Mouse (Mus musculus) urinary bladder, postnatal 4 days (tissue): ENCODE measurements at regions not wholly inside any gene's neighbourhood (a gene's known extent, or its start where the extent isn't known, plus 50 kb on each side); places are given as distances from the start of the nearest gene placed in this dataset.
A peak's percentile ranks its signal among the peaks of the same experiment; 100 is the strongest.

Source experiments
- DNase-seq, 2 experiments: peaks; one replicate each; pipeline ENCODE4 v3.0.0; 2021 to 2022; ENCODE audit warnings: low spot score in 2 of 2

DNA sequence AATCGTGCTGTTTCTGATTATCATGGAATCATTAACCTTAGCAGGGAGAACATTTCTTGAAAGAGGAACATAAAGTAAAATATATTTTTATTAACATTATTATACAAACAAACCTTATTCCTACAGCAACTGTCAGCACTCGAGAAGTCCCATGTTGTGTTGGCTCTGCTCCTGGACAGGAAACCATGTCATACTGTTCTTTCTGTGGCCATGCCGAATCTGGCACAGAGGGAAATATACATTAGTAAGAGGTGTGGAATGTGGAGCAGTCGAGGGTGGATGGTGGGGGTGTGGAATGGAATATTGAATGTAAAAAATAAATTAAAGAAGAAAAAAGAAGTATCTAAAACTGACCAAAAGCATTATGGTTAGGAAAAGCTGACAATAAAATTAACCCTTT is 342.1 kb upstream of the Pmfbp1 start:
- DNase-seq = no peak

- DNase-seq = peak in 1 of 2 experiments; percentile 20
These were observed 338.3 kb upstream of the Pmfbp1 start for GRCm38 (mm10) chr8:109155489-109155888.

GRCm38 (mm10) chr8:109156016-109156415 is 337.8 kb upstream of the Pmfbp1 start:
- no peak for DNase-seq

DNA sequence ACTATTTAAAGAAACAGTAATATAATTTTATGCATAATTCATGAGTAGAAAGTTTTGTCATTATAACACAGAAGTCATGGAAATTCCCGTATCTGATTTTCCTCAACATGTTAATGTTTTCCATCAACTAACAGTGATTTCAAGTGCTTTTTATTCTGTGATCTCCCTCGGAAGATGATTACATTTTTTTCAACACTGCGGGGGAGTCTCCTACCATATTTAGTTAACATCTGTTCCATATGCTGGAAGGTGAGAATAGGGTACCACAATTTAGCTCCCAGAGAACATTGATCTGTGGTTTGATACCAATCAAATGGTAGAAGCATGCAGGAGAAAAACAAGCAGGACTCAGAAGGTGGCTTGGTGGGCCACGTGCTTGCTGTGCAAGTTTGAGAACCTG is 321.1 kb upstream of the Pmfbp1 start:
- no peak for DNase-seq

- peak; percentile 50 to 72 for DNase-seq
These were observed 308.1 kb upstream of the Pmfbp1 start for GRCm38 (mm10) chr8:109185558-109186198.

- DNase-seq = no peak
These were observed 306.2 kb upstream of the Pmfbp1 start for GRCm38 (mm10) chr8:109187617-109188016.

- DNase-seq = no peak
These were observed 279.6 kb upstream of the Pmfbp1 start for GRCm38 (mm10) chr8:109214247-109214646.

DNA sequence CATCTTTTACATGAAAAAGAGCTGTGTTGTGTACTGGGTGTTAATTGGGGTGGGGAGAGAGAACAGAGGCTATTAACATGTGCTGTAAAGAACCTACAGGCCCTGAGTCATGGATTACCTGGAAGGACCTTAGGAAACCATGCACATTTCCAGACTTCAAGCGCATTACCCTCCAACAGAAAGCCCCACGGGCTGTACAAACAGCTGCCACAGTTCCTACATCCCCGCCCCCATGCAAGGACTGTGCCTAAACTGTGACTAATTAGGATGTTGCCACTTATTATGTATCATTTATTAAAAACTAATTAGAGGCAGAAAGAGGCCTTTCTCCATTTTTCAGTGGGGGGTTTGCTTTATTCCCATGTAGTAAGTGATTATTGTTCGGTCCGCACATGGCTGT is 277.5 kb upstream of the Pmfbp1 start:
- no peak for DNase-seq

DNA sequence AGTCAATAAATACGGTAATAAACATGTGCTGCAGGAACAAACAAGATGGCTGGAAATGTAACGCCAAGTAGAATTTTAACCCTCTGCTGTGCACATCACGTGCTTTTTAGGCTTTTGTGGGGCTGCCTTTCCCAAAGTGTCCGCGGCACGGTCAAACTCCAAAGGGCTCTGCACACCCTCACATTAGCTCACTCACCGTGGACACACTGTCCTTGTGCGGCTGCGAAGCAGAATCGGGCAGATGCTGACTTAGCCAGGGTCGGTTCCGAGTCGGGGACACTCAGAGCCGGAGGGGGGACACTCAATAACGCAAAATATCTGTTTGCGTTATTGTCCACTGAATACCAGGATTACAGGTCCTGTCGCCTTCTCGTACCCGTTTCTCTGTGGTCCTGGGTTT is 276.5 kb upstream of the Pmfbp1 start:
- DNase-seq = no peak

DNA sequence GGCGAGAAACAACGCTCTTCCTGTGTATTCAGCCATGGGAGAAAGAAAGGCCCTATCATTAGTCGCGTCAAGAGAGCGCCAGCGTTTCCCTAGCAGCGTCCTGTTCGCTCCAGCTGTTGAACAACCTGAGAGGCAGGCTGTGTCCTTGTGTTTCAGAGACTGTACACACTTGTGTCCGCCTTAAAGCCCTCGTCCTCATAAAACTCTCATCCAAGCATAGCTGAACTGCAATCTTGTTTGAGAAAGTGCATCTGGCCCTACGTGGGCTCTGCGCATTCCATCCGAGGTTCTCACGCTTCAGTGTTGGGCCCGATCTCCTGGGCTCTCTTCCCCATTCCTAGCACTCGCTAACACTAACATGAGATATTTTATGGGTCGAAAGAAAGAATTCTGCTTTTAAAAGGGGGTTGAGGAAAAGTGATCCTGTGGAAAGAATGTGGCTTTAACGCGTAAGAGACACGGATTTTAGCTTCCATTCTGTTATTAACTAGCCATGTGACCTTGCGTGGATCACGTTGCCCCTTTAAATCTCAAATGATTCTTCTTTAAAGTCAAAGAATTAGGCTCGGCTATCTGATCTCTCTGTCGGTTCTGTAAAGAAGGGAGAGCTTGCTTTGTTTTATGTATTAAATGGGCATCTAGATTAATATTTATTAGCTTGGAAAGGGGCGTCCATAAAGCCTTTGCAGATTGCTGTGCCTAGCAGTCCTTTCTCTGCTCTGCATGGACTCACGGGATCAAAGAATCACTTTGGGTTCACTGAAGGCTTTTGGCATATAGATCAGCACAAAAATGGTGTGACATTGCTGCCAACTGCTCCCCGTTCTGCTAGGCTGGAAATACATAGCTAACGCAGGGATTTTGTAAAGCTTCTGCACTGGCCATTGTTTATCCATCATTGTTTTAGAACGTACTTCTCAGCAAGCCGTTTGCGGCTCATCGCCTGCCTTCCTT is 261.3 kb upstream of the Pmfbp1 start:
- DNase-seq = peak in 1 of 2 experiments; percentile 28

DNA sequence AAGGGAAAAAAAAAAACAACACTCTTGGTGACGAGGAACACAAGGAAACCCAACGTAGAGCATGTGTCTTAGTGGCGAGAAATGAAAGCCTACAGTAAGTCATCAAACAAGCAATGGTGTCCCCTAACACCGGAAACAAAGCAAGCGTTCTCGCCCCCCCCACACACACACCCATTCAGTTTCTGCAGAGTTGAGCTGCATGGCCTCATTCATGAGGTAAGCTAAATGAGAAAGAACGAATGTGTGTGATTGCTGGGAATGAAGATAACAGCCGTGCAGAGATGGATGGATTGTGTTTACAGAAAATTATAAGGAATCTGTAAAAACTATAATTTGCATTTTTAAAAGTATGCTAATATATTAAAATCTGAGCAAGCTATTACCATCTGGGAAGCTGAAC is 248.3 kb upstream of the Pmfbp1 start:
- no peak for DNase-seq

GRCm38 (mm10) chr8:109247875-109248274 is 246.0 kb upstream of the Pmfbp1 start:
- no peak for DNase-seq

GRCm38 (mm10) chr8:109248356-109248755 is 245.5 kb upstream of the Pmfbp1 start:
- DNase-seq = no peak

DNA sequence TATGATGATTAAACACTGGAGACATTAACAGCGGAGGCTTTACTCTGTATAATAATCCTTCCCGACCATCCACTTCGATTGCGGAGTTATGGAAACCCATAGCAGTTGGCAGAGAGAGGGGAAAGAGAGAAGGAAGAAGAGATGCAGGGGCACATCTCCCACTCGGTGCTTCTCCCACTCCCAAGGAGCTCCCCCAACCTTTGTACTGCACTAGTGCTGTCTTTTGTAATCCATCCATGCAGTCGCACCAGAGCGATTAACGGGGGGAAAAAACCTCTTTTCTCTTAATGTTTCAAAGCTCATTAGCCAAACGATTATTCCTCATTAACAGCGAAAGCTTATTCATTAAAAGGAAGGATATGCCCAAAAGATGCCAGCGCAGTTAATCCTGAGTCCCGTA is 244.6 kb upstream of the Pmfbp1 start:
- DNase-seq = no peak

GRCm38 (mm10) chr8:109249691-109250090 is 244.1 kb upstream of the Pmfbp1 start:
- no peak for DNase-seq

GRCm38 (mm10) chr8:109250551-109250950 is 243.3 kb upstream of the Pmfbp1 start:
- DNase-seq = no peak

- no peak for DNase-seq
These were observed 242.4 kb upstream of the Pmfbp1 start for GRCm38 (mm10) chr8:109251360-109251798.

- no peak for DNase-seq
These were observed 241.4 kb upstream of the Pmfbp1 start for GRCm38 (mm10) chr8:109252404-109252803.

DNA sequence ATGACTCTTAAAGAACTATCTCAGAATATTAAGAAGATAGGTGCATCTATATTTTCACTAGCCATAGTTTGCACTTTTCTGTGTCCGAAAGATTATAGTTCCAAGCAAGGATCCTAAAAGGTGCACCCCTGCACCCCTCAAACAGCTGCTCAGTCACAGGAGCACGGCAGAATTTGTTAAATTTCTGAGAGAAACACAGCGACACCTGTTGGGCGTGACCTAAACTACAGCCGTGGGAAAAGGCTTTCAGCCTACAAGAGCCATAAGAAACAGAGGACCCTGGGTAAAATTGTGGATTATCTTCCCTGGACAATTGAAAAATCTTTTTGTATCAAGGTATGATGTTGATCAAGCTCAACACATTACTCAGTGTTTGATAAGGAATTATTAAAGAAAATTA is 214.7 kb upstream of the Pmfbp1 start:
- no peak for DNase-seq

- DNase-seq = no peak
These were observed 213.3 kb upstream of the Pmfbp1 start for GRCm38 (mm10) chr8:109280540-109280939.

- DNase-seq = no peak
These were observed 212.2 kb upstream of the Pmfbp1 start for GRCm38 (mm10) chr8:109281598-109281997.

GRCm38 (mm10) chr8:109310670-109311386 is 183.0 kb upstream of the Pmfbp1 start:
- DNase-seq = no peak
